Mouse (Mus musculus): ENCODE data around the gene Thap4. TPM values are rescaled to one million over a fixed set of nuclear protein-coding genes. Genes with fewer than 3 reads are reported as not detected.
A peak's percentile ranks its signal among the peaks of the same experiment; 100 is the strongest.

Gene Thap4
- polyA plus RNA-seq, 1 experiment = 226 TPM

DNA sequence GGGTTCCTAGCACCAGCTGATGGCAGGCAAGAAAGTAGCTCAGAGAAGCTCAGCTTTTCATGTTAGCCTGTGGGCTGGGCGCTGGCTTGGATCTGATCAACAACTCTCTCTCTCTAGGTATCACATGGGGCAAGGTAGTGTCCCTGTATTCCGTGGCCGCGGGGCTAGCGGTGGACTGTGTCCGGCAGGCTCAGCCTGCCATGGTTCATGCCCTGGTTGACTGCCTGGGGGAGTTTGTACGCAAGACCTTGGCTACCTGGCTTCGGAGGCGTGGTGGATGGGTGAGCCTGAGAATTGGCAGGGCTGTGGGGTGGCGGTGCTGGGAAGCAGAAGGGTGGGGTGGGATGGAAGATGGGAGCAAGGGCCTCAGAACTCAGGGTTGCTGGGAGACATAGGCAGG is 60.7 kb downstream of the Thap4 start:
- Histone ChIP-seq H3K4me3 (ENCODE audit: insufficient read depth, low read depth, low read length) (no peak overlapping the region), H3K4me1 (ENCODE audit: control insufficient read depth, insufficient read depth, low read length) (peaks cover 13% of the 10 kb centered on the region), H3K27me3 (replicated peaks; ENCODE audit: control insufficient read depth, insufficient read depth, low read length) (no peaks in the 10 kb centered on the region), H3K36me3 (ENCODE audit: control insufficient read depth, insufficient read depth, low read length) (no peaks in the 10 kb centered on the region), H3K27ac (ENCODE audit: insufficient read depth, low read depth, low read length) (peak overlapping the region; percentile 69; the same call in 1 of the 2 replicates)
- TF ChIP-seq POLR2A (IDR thresholded peaks at IDR 0.05; ENCODE audit: low read depth, low read length) (no peak), CTCF (conservative IDR thresholded peaks at IDR 0.05; ENCODE audit: insufficient read depth, insufficient read length, low read depth, low read length) (no peak)
- peak; percentile 77 for DNase-seq
- WGBS = 54% methylated on average over 10 of the region's 10 CpGs

DNA sequence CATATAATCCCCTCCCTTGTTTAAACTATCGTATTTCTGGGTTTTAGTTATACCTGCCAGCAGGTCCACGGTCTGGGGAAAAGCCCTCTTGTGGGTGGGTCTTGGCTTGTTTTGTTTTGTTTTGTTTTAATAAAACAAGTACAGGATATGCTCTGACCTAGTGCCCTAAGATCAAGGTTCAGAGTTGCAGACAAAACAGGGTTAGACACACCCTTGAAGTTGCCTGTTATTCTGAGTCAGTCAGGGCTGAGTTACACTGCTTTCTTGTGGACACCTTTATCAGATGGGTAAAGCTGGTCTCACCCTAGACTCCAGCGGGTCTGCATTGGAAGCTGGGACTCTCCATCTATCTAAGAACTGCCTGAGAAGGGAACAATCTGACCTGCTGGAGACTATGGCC is 61.2 kb downstream of the Thap4 start:
- no peaks in the 10 kb centered on the region for H3K27me3 ChIP-seq (replicated peaks; ENCODE audit: control insufficient read depth, insufficient read depth, low read length)
- H3K36me3 ChIP-seq (ENCODE audit: control insufficient read depth, insufficient read depth, low read length) = no peaks in the 10 kb centered on the region
- 64% methylated on average over 3 of the region's 3 CpGs for WGBS
- H3K27ac ChIP-seq (ENCODE audit: insufficient read depth, low read depth, low read length) = peak overlapping the region; percentile 69; the same call in 1 of the 2 replicates
- peaks cover 15% of the 10 kb centered on the region for H3K4me1 ChIP-seq (ENCODE audit: control insufficient read depth, insufficient read depth, low read length)
- DNase-seq = peak; percentile 82
- TF ChIP-seq POLR2A (IDR thresholded peaks at IDR 0.05; ENCODE audit: low read depth, low read length) (no peak), CTCF (conservative IDR thresholded peaks at IDR 0.05; ENCODE audit: insufficient read depth, insufficient read length, low read depth, low read length) (no peak)
- H3K4me3 ChIP-seq (ENCODE audit: insufficient read depth, low read depth, low read length) = no peak overlapping the region

DNA sequence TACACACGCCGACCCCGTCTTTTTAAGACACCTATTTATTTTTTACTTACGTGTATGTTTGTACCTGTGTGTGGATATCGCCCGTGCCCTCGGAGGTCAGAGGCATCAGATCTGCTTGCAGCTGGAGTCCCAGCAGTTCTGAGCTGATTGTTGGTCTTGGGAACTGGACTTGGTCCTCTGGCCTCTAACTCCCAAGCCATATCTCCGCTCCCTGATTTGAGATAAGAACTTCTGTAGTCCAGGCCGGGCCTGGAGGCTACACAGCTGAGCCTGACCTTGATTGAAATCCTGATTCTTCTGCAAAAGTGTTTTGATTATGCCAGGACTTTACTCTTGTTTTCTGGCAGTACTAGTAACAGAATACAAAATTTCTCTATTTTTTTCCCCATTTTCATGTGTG is 61.9 kb downstream of the Thap4 start:
- H3K4me1 ChIP-seq (ENCODE audit: control insufficient read depth, insufficient read depth, low read length) = peaks cover 17% of the 10 kb centered on the region
- H3K36me3 ChIP-seq (ENCODE audit: control insufficient read depth, insufficient read depth, low read length) = no peaks in the 10 kb centered on the region
- no peaks in the 10 kb centered on the region for H3K27me3 ChIP-seq (replicated peaks; ENCODE audit: control insufficient read depth, insufficient read depth, low read length)
- TF ChIP-seq CTCF (conservative IDR thresholded peaks at IDR 0.05; ENCODE audit: insufficient read depth, insufficient read length, low read depth, low read length) = no peak
- TF ChIP-seq POLR2A (IDR thresholded peaks at IDR 0.05; ENCODE audit: low read depth, low read length) = no peak
- H3K4me3 ChIP-seq (ENCODE audit: insufficient read depth, low read depth, low read length) = no peak overlapping the region
- WGBS = 86% methylated on average over 9 of the region's 9 CpGs
- no peak for DNase-seq
- no peak overlapping the region for H3K27ac ChIP-seq (ENCODE audit: insufficient read depth, low read depth, low read length)

DNA sequence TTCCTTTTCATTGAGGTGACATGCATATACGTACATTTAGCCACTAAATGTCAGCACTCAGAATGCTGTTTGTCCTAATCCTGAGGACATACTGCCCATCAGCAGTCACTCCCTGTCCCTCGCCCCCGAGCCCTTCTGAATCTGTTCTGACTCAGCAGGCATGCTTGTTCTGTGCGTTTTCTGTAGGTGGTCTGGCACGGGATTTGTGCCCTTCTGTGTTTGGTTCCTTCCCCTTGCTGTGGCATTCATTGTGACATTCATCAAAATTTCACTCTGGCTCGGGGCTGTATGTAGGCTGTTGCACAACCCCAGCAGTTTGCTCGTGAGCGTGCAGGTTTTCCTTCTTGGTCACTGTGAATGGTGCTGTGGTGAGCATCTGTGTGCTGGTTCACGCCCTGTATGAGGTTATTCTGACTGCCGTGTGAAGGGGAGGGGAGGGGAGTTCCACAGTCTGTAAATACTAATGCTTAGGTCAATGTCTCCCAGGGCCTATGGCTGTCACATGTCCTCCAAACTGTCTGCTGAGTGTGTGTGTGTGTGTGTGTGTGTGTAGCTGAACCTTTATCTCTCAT is 62.8 kb downstream of the Thap4 start:
- TF ChIP-seq POLR2A (IDR thresholded peaks at IDR 0.05; ENCODE audit: low read depth, low read length) (no peak), CTCF (conservative IDR thresholded peaks at IDR 0.05; ENCODE audit: insufficient read depth, insufficient read length, low read depth, low read length) (no peak)
- WGBS = 84% methylated on average over 10 of the region's 10 CpGs
- Histone ChIP-seq H3K27me3 (replicated peaks; ENCODE audit: control insufficient read depth, insufficient read depth, low read length) (no peaks in the 10 kb centered on the region), H3K27ac (ENCODE audit: insufficient read depth, low read depth, low read length) (no peak overlapping the region), H3K4me1 (ENCODE audit: control insufficient read depth, insufficient read depth, low read length) (peaks cover 14% of the 10 kb centered on the region), H3K36me3 (ENCODE audit: control insufficient read depth, insufficient read depth, low read length) (no peaks in the 10 kb centered on the region), H3K4me3 (ENCODE audit: insufficient read depth, low read depth, low read length) (no peak overlapping the region)
- no peak for DNase-seq

DNA sequence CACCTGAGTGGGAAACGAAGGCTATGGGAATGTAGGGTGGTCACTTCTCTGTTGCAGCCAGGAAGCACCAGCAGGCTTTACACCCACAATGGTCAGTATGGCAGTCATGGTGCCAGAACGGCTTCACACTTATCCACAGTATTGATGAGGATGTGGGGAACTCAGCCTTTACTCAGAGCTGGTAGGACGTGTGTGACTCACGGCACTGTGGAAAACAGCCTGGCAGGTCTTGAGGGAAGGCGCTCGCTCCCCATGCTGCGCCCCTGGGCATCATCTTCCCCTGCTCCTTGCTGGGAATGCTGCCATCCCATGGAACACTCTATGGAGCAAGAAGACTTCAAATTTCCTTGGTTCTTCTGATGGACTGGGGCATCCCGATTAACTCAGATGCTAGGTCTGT is 63.6 kb downstream of the Thap4 start:
- H3K27ac ChIP-seq (ENCODE audit: insufficient read depth, low read depth, low read length) = no peak overlapping the region
- peaks cover 14% of the 10 kb centered on the region for H3K4me1 ChIP-seq (ENCODE audit: control insufficient read depth, insufficient read depth, low read length)
- 94% methylated on average over 8 of the region's 8 CpGs for WGBS
- TF ChIP-seq CTCF (conservative IDR thresholded peaks at IDR 0.05; ENCODE audit: insufficient read depth, insufficient read length, low read depth, low read length) (no peak), POLR2A (IDR thresholded peaks at IDR 0.05; ENCODE audit: low read depth, low read length) (no peak)
- no peaks in the 10 kb centered on the region for H3K27me3 ChIP-seq (replicated peaks; ENCODE audit: control insufficient read depth, insufficient read depth, low read length)
- H3K36me3 ChIP-seq (ENCODE audit: control insufficient read depth, insufficient read depth, low read length) = no peaks in the 10 kb centered on the region
- DNase-seq = no peak
- no peak overlapping the region for H3K4me3 ChIP-seq (ENCODE audit: insufficient read depth, low read depth, low read length)

DNA sequence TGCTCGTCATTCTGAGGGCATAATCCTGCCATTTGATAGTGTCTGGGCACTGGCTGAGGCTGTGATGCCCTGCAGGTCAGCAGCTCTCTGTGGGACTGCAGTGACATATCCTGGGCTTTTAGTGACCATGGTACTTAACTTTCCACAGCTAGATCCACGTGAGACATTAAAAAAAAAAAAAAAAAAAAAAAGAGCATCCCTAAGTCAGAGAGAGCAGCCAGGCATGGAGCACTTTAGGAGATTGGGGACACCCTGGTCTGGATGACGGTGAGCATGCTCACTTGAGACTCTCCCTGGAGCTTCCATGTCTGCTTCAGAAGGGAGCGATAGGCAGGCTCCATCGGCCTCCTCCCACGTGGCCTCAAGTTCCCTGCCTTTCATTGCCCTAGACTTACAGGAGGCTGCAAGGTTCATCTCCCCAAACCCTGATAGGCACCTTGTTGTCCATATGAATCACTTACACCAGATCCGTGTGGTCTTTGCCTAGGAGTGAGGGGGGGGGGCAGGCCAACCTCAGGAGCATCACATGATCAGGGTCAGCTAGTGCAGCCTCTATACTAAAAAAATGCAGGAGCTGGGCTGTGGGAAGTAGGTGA is 64.7 kb downstream of the Thap4 start:
- Histone ChIP-seq H3K4me1 (ENCODE audit: control insufficient read depth, insufficient read depth, low read length) (peaks cover 10% of the 10 kb centered on the region), H3K27me3 (replicated peaks; ENCODE audit: control insufficient read depth, insufficient read depth, low read length) (no peaks in the 10 kb centered on the region), H3K4me3 (ENCODE audit: insufficient read depth, low read depth, low read length) (no peak overlapping the region), H3K27ac (ENCODE audit: insufficient read depth, low read depth, low read length) (no peak overlapping the region), H3K36me3 (ENCODE audit: control insufficient read depth, insufficient read depth, low read length) (no peaks in the 10 kb centered on the region)
- DNase-seq = no peak
- WGBS = 69% methylated on average over 7 of the region's 7 CpGs
- TF ChIP-seq CTCF (conservative IDR thresholded peaks at IDR 0.05; ENCODE audit: insufficient read depth, insufficient read length, low read depth, low read length) (no peak), POLR2A (IDR thresholded peaks at IDR 0.05; ENCODE audit: low read depth, low read length) (no peak)

DNA sequence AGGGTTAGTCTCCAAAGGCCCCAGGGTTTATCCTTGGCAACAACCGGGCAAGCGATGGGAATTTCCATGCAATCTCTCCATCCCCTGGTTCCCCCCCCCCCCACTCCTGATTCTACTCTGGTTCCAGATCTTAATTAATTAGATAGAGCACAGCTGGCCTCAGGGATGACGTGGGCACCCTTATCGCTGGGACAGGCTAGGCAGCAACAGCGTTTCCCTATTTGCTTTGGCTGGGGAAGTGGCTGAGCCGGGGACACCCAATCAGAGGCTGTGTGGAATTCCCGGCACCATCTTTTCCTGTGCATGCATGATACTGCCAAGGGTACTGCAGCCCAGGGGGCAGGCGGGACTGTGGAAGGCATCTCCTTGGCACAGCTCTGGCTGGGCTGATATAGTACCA is 66.5 kb downstream of the Thap4 start:
- Histone ChIP-seq H3K4me1 (ENCODE audit: control insufficient read depth, insufficient read depth, low read length) (peaks cover 4% of the 10 kb centered on the region; the same call in 1 of the 2 replicates), H3K4me3 (ENCODE audit: insufficient read depth, low read depth, low read length) (no peak overlapping the region), H3K36me3 (ENCODE audit: control insufficient read depth, insufficient read depth, low read length) (no peaks in the 10 kb centered on the region), H3K27ac (ENCODE audit: insufficient read depth, low read depth, low read length) (peak overlapping the region; percentile 53), H3K27me3 (replicated peaks; ENCODE audit: control insufficient read depth, insufficient read depth, low read length) (no peaks in the 10 kb centered on the region)
- TF ChIP-seq CTCF (conservative IDR thresholded peaks at IDR 0.05; ENCODE audit: insufficient read depth, insufficient read length, low read depth, low read length) (peak; percentile 31; the same call in 1 of the 2 replicates), POLR2A (IDR thresholded peaks at IDR 0.05; ENCODE audit: low read depth, low read length) (no peak)
- DNase-seq = peak; percentile 69
- WGBS = 78% methylated on average over 8 of the region's 8 CpGs

Data from kidney, adult 2 months (tissue).